Mouse (Mus musculus) myocyte (in vitro differentiated cells): ENCODE results near the gene Stx16.

Experiments used
- POLR2A ChIP-seq: IDR thresholded peaks from one replicate; pipeline ENCODE4 v1.6.1; 2011; ENCODE audit warnings: low read depth, mild to moderate bottlenecking, control low read depth, moderate library complexity; ENCODE audit not compliant: insufficient read length
- POLR2AphosphoS2 ChIP-seq: IDR thresholded peaks from one replicate; pipeline ENCODE4 v1.6.1; 2011; ENCODE audit warnings: low read depth, control low read depth; ENCODE audit not compliant: insufficient read length
- SRF ChIP-seq: IDR thresholded peaks from one replicate; pipeline ENCODE4 v1.6.1; 2011; ENCODE audit warnings: low read depth; ENCODE audit not compliant: control insufficient read depth, insufficient read length

DNA sequence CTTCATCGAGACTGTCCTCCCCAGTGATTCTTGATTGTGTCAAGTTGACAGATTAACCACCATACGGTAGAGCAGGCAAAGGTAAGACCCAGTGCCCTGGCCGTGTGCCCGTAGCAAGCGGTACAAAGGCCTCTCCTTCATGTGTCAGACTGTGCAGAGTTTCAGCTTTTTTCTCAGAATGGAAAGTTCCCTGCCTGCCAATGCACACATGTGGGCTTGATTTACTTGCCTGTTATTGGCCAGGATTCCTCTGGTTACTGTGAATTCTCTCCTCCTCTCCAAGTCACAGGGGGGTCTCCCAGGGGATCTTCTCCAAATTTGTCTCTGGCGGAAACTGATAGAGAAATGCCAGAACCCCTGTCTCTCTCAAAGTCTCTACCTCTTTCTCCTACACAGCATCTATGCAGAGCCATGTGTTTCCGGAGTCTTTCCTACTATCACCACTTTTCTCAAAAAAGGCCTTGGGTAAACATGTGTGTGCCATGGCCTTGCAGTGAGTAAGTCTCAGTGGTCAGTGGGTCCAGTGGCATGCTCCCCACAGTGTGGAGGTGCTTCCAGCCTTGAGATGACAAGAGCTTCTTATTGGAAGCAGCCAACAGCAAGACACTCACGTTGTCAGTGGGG, 17.7 kb upstream of the Stx16 start:
- TF ChIP-seq POLR2A (no peak), SRF (no peak), POLR2AphosphoS2 (no peak)
